Comparison of ENCODE assay signal across 15 mouse cellular contexts in the genomic region with DNA sequence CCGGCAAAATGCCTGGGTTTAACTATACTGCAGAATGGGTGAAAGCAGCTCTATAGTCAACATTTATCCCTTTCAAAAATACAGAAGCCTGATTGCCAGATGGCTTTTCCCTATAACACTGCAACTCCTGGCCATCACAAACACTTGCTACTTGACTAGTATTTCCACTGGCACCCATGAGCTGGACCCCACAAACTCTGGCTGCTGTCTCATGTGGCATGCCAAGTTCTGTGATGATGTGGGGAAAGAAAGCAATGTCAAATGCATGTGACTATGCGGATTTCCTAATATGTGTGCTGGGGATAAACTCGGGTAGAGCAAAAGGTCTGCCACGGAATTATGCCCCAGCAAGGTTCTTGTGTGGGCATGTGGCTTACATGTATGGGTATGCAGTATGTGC.
"Had no signal": no experiment of that assay in that cellular context is flagged by ENCODE, and none has a peak within 500 bp of the region (broad histone marks: within the 10 kb centered on the region; RNA-seq: fewer than 3 reads in every experiment).

No protein-coding gene starts in this region.

- H3K9me3 ChIP-seq: limb, embryonic 15.5 days; liver, embryonic 12.5 days; lung, embryonic 15.5 days; megakaryocyte, embryonic 14.5 days; neural tube, embryonic 12.5 days had no signal

- ATAC-seq: liver, embryonic 12.5 days; midbrain, embryonic 16.5 days had no signal

- H3K27ac ChIP-seq: limb, embryonic 15.5 days; liver, embryonic 12.5 days; liver, embryonic 14.5 days; lung, embryonic 15.5 days; macrophage; neural tube, embryonic 12.5 days had no signal

- H3K27me3 ChIP-seq: limb, embryonic 15.5 days; liver, embryonic 12.5 days; lung, embryonic 15.5 days; neural tube, embryonic 12.5 days had no signal

- DNase-seq: midbrain, embryonic 14.5 days; right cerebral cortex, postnatal 14 days; spleen, adult 18-20 months; thymus, adult 18-20 months; thymus, postnatal 14 days; thymus, postnatal 36 days had no signal

- H3K9ac ChIP-seq: limb, embryonic 15.5 days; liver, embryonic 12.5 days; liver, embryonic 14.5 days; lung, embryonic 15.5 days; neural tube, embryonic 12.5 days had no signal

- H3K4me1 ChIP-seq: limb, embryonic 15.5 days; liver, embryonic 12.5 days; megakaryocyte, embryonic 14.5 days; neural tube, embryonic 12.5 days had no signal

- H3K4me3 ChIP-seq: limb, embryonic 15.5 days; liver, embryonic 12.5 days; lung, embryonic 15.5 days; megakaryocyte, embryonic 14.5 days; neural tube, embryonic 12.5 days had no signal

- H3K4me2 ChIP-seq: limb, embryonic 15.5 days; liver, embryonic 12.5 days; lung, embryonic 15.5 days; midbrain, embryonic 11.5 days; neural tube, embryonic 12.5 days had no signal
